Mouse (Mus musculus) embryonic facial prominence, embryonic 10.5 days (tissue): ENCODE measurements at regions not wholly inside any gene's neighbourhood (a gene's known extent, or its start where the extent isn't known, plus 50 kb on each side); places are given as distances from the start of the nearest gene placed in this dataset.

Experiments used
- DNase-seq: peaks from one replicate; pipeline ENCODE4 v3.0.0-alpha.2; 2017; ENCODE audit warnings: low spot score
- H3K27ac ChIP-seq: fragments of 300-500 bp; sonication (generic); replicated peaks from 2 replicates; pipeline ENCODE4 v1.5.1; 2016; ENCODE audit warnings: mild to moderate bottlenecking
- H3K27me3 ChIP-seq: fragments of 300-500 bp; sonication (generic); replicated peaks from 2 replicates; pipeline ENCODE4 v1.6.1; 2016; ENCODE audit warnings: low read depth, mild to moderate bottlenecking; ENCODE audit not compliant: poor library complexity, severe bottlenecking
- H3K36me3 ChIP-seq: fragments of 300-500 bp; sonication (generic); replicated peaks from 2 replicates; pipeline ENCODE4 v1.6.1; 2016; ENCODE audit warnings: mild to moderate bottlenecking, moderate library complexity
- H3K4me1 ChIP-seq: fragments of 300-500 bp; sonication (generic); 2 replicates; pipeline ENCODE4 v1.6.1; 2016
- H3K4me3 ChIP-seq: fragments of 300-500 bp; sonication (generic); 2 replicates; pipeline ENCODE4 v1.5.1; 2016; ENCODE audit warnings: mild to moderate bottlenecking, moderate library complexity
- H3K9me3 ChIP-seq: fragments of 300-500 bp; sonication (generic); 2 replicates; pipeline ENCODE4 v1.6.1; 2016; ENCODE audit warnings: mild to moderate bottlenecking
- WGBS: fragments of 180-500 bp; shearing (Covaris S2); methylation state at CpG from one replicate; pipeline ENCODE4 v1.1.7; 2016; 5-methylcytosine and 5-hydroxymethylcytosine counted together

GRCm38 (mm10) chr2:114796630-114797290, 142.0 kb upstream of the Dph6 start:
- Histone ChIP-seq H3K4me3 (no peak overlapping the region), H3K27me3 (no peaks in the 10 kb centered on the region), H3K4me1 (0 out of 2 replicates have a peak, but pooled peaks cover 3% of the 10 kb centered on the region), H3K27ac (no peak overlapping the region), H3K9me3 (no peaks in the 10 kb centered on the region), H3K36me3 (no peaks in the 10 kb centered on the region)
- 92% methylated on average over 6 of the region's 6 CpGs for WGBS
- DNase-seq, result no peak

- no peak overlapping the region; the same call in 1 of the 2 replicates for H3K27ac ChIP-seq
- H3K4me1 ChIP-seq, result 0 out of 2 replicates have a peak, but pooled peaks cover 3% of the 10 kb centered on the region
- no peak for DNase-seq
- H3K27me3 ChIP-seq, result no peaks in the 10 kb centered on the region
- no peaks in the 10 kb centered on the region for H3K9me3 ChIP-seq
- no peaks in the 10 kb centered on the region for H3K36me3 ChIP-seq
- WGBS, result 36% methylated on average over 1 of the region's 1 CpGs
- no peak overlapping the region for H3K4me3 ChIP-seq
Observed at GRCm38 (mm10) chr2:114797291-114797650, 142.5 kb upstream of the Dph6 start.

GRCm38 (mm10) chr2:114803241-114803640, 148.5 kb upstream of the Dph6 start:
- H3K4me3 ChIP-seq, result no peak overlapping the region
- H3K36me3 ChIP-seq, result no peaks in the 10 kb centered on the region
- no peaks in the 10 kb centered on the region for H3K9me3 ChIP-seq
- peaks cover 7% of the 10 kb centered on the region for H3K4me1 ChIP-seq
- H3K27me3 ChIP-seq, result no peaks in the 10 kb centered on the region
- no peak for DNase-seq
- no peak overlapping the region for H3K27ac ChIP-seq
- WGBS, result 81% methylated on average over 3 of the region's 3 CpGs

- DNase-seq, result no peak
- no peaks in the 10 kb centered on the region for H3K27me3 ChIP-seq
- no peak overlapping the region for H3K27ac ChIP-seq
- no peak overlapping the region for H3K4me3 ChIP-seq
- H3K9me3 ChIP-seq, result no peaks in the 10 kb centered on the region
- WGBS, result 82% methylated on average over 3 of the region's 3 CpGs
- H3K4me1 ChIP-seq, result peaks cover 9% of the 10 kb centered on the region
- H3K36me3 ChIP-seq, result no peaks in the 10 kb centered on the region
Observed at GRCm38 (mm10) chr2:114803928-114804327, 149.2 kb upstream of the Dph6 start.

- Histone ChIP-seq H3K27ac (no peak overlapping the region), H3K9me3 (no peaks in the 10 kb centered on the region), H3K4me3 (no peak overlapping the region), H3K27me3 (no peaks in the 10 kb centered on the region), H3K36me3 (no peaks in the 10 kb centered on the region), H3K4me1 (peaks cover 9% of the 10 kb centered on the region)
- DNase-seq, result no peak
- 84% methylated on average over 3 of the region's 3 CpGs for WGBS
Observed at GRCm38 (mm10) chr2:114805436-114806047, 150.8 kb upstream of the Dph6 start.

GRCm38 (mm10) chr2:114808046-114808445, 153.3 kb upstream of the Dph6 start:
- H3K27ac ChIP-seq, result no peak overlapping the region; the same call in 1 of the 2 replicates
- 34% methylated on average over 5 of the region's 5 CpGs for WGBS
- no peaks in the 10 kb centered on the region for H3K36me3 ChIP-seq
- DNase-seq, result no peak
- no peaks in the 10 kb centered on the region for H3K9me3 ChIP-seq
- peaks cover 22% of the 10 kb centered on the region for H3K4me1 ChIP-seq
- H3K27me3 ChIP-seq, result no peaks in the 10 kb centered on the region
- H3K4me3 ChIP-seq, result no peak overlapping the region

GRCm38 (mm10) chr2:114812141-114812902, 157.6 kb upstream of the Dph6 start:
- H3K27ac ChIP-seq, result no peak overlapping the region; the same call in 1 of the 2 replicates
- 49% methylated on average over 11 of the region's 11 CpGs for WGBS
- no peaks in the 10 kb centered on the region for H3K36me3 ChIP-seq
- no peak for DNase-seq
- H3K9me3 ChIP-seq, result no peaks in the 10 kb centered on the region
- 0 out of 2 replicates have a peak, but pooled peaks cover 7% of the 10 kb centered on the region for H3K27me3 ChIP-seq
- H3K4me3 ChIP-seq, result no peak overlapping the region
- H3K4me1 ChIP-seq, result peaks cover 41% of the 10 kb centered on the region

GRCm38 (mm10) chr2:114812903-114813290, 158.1 kb upstream of the Dph6 start:
- Histone ChIP-seq H3K27ac (no peak overlapping the region), H3K27me3 (0 out of 2 replicates have a peak, but pooled peaks cover 7% of the 10 kb centered on the region), H3K4me3 (no peak overlapping the region), H3K4me1 (peaks cover 38% of the 10 kb centered on the region), H3K9me3 (no peaks in the 10 kb centered on the region), H3K36me3 (no peaks in the 10 kb centered on the region)
- 8% methylated on average over 3 of the region's 3 CpGs for WGBS
- DNase-seq, result peak; percentile 65

GRCm38 (mm10) chr2:114822657-114823056, 167.9 kb upstream of the Dph6 start:
- 0 out of 2 replicates have a peak, but pooled peaks cover 6% of the 10 kb centered on the region for H3K27me3 ChIP-seq
- no peak overlapping the region for H3K27ac ChIP-seq
- DNase-seq, result no peak
- WGBS, result 80% methylated on average over 3 of the region's 3 CpGs
- H3K9me3 ChIP-seq, result no peaks in the 10 kb centered on the region
- no peaks in the 10 kb centered on the region for H3K36me3 ChIP-seq
- no peak overlapping the region for H3K4me3 ChIP-seq
- no peaks in the 10 kb centered on the region for H3K4me1 ChIP-seq

- H3K27me3 ChIP-seq, result no peaks in the 10 kb centered on the region
- 0 out of 2 replicates have a peak, but pooled peaks cover 2% of the 10 kb centered on the region for H3K4me1 ChIP-seq
- no peak overlapping the region for H3K4me3 ChIP-seq
- no peaks in the 10 kb centered on the region for H3K9me3 ChIP-seq
- 54% methylated on average over 6 of the region's 6 CpGs for WGBS
- no peak overlapping the region for H3K27ac ChIP-seq
- no peaks in the 10 kb centered on the region for H3K36me3 ChIP-seq
- DNase-seq, result no peak
Observed at GRCm38 (mm10) chr2:114828192-114828591, 173.4 kb upstream of the Dph6 start.

- Histone ChIP-seq H3K27me3 (no peaks in the 10 kb centered on the region), H3K4me1 (peaks cover 19% of the 10 kb centered on the region), H3K9me3 (no peaks in the 10 kb centered on the region), H3K36me3 (no peaks in the 10 kb centered on the region), H3K27ac (no peak overlapping the region), H3K4me3 (no peak overlapping the region)
- 27% methylated on average over 2 of the region's 2 CpGs for WGBS
- DNase-seq, result peak; percentile 44
Observed at GRCm38 (mm10) chr2:114835694-114836093, 180.9 kb upstream of the Dph6 start.

GRCm38 (mm10) chr2:114843696-114844388, 189.1 kb upstream of the Dph6 start:
- no peaks in the 10 kb centered on the region for H3K36me3 ChIP-seq
- no peak overlapping the region for H3K4me3 ChIP-seq
- DNase-seq, result no peak
- WGBS, result 74% methylated on average over 9 of the region's 9 CpGs
- H3K27ac ChIP-seq, result no peak overlapping the region
- H3K4me1 ChIP-seq, result no peaks in the 10 kb centered on the region
- no peaks in the 10 kb centered on the region for H3K27me3 ChIP-seq
- no peaks in the 10 kb centered on the region for H3K9me3 ChIP-seq
